Mouse (Mus musculus) bone marrow, adult 2 months (tissue): Measurements from ENCODE around the gene Ntrk3.

Experiments used
- CTCF ChIP-seq: fragments of 200-500 bp; IDR thresholded peaks from 2 replicates; pipeline ENCODE4 v1.5.1; 2011; ENCODE audit warnings: low read length, control low read depth; ENCODE audit not compliant: control insufficient read depth, insufficient read depth
- POLR2A ChIP-seq: fragments of 200-500 bp; IDR thresholded peaks from 2 replicates; pipeline ENCODE4 v1.6.1; 2011; ENCODE audit warnings: low read depth, mild to moderate bottlenecking, control low read depth, low read length, borderline replicate concordance; ENCODE audit not compliant: control insufficient read depth

DNA sequence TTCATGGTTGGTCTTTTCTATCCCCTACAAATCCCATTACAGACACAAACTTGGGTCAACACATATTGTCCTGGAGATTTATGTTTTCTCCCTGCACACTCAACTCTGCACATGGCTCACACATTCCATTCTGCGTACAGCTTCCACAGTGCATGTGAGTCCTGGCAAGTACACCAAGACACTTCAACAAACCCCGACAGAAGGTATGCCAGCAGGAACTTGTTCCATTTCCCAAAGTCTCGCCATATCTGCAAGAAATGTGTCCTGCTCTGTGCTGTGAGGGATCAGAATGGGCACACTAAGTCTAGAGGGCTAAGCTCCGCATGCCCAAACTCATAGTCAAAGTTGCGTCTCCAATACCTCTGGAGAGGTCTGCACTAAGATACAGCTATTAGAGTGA lies 358.0 kb downstream of the Ntrk3 start:
- TF ChIP-seq CTCF (no peak), POLR2A (no peak)
